Mouse (Mus musculus): ENCODE measurements around the gene Olfr1512.
A peak's percentile ranks its signal among the peaks of the same experiment; 100 is the strongest.
"Not testable (repeated sequence)": the region's sequence is repeated elsewhere in the genome, so short reads cannot be mapped to it uniquely, and the experiment has no call there.

Olfr1512 gene

GRCm38 (mm10) chr14:52379068-52379467 lies at the start of gene Olfr1512:
Olfr1512 (minus strand) TSS chr14:52379168.
- no peak for DNase-seq (ENCODE audit: extremely low spot score)

- no peak for DNase-seq (ENCODE audit: extremely low spot score)
These were observed 48.7 kb upstream of the Olfr1512 start for GRCm38 (mm10) chr14:52427686-52428085.

DNA sequence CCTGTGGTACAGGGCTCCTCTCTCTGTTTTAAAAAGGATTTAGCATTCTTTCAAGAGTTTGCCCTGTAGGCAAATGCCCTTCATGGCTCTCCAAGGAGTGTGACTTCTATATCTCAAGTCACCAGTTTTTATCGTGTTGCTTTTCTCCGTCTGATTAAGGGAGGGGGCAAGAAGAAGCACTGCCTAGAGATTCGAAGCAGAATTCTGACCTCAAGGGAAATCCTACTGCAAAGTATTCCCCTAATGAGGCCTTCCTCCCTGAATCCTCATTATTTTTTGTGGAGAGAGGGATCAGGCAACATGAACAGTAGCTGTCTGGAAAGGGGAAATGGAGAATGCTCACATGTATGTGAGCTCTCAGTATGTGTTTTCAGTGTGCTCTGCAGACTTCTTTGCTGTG lies 35.3 kb upstream of the Olfr1512 start, which contains the start of gene Olfr1510:
TSS of gene Olfr1510 (minus strand) at position 101 of the 400 bp plus-strand sequence.
- no peak for DNase-seq (ENCODE audit: extremely low spot score)

DNA sequence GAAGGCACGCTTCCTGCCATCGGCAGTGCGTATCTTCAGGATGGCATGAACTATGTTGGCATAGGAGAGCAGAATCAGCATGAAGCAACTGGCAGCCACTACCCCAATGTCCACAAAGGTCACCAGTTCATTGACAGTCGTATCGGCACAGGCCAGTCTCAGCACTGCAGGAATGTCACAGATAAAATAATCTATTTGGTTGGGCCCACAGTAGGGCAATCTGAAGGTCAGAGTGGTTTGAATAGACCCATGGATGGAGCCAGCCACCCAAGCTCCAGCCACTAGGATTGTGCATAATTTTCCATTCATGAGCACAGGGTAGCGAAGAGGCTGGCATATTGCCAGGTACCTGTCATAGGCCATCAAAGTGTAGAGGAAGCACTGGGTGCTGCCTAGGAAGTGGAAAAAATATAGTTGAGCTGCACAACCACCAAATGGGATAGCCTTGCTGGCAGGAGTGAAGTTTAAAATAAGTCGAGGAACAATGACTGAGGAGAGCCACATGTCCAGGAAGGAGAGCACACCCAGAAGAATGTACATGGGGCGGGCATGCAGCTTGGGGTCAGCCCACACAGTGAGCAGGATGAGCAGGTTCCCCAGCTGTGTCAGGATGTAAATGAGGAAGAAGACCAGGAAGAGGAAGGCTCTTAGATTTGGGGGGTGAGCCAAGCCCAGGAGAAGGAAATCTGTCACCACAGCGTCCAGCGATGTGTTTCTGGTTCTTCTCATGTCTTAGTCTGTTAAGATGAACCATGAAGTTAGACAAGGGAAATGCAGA lies 31.4 kb upstream of the Olfr1512 start:
- DNase-seq (ENCODE audit: extremely low spot score) = not testable (repeated sequence)

DNA sequence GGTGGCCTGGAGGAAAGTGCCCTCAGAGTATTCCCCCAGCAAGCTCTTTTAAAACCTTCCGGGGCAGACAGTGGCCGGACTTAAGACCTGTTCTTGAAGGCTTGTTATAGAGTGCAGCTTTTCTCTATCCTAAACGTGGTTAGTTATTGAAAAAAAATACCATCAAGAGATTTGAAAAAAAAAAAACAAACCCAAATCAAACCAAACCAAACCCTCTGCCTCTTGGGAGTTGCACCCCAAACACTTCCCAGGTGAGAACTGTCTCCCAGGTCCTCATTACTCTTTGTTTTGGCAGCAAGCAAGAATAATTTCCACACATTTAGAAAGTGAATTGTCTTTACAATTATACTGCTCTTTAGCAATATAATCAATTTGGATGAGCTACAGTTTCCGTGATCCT lies 18.3 kb upstream of the Olfr1512 start, which contains the start of gene Olfr1511:
TSS of gene Olfr1511 (minus strand) at position 101 of the 400 bp plus-strand sequence.
- DNase-seq (ENCODE audit: extremely low spot score) = no peak

- not testable (repeated sequence) for DNase-seq (ENCODE audit: extremely low spot score)
These were observed 11.3 kb upstream of the Olfr1512 start for GRCm38 (mm10) chr14:52390084-52390848.

DNA sequence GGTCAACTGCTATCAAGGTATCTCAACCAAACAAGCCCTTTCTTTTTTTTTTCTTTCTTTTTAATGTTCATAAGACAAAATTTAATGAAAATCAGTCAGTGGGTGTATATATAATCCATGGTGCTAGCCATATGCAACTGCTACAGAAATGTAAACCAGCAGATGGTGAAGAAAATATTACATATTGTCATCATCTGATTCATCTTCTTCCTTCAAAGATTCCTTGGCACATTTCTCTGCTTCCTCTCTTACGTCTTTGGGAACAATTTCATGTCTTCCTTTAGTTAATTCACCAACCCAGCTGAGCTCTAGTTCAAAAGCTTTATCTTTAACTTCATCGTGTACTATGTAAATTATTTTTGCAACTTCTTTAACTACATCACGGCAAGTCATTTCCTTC lies 10.2 kb downstream of the Olfr1512 start:
- DNase-seq (ENCODE audit: extremely low spot score) = no peak

DNA sequence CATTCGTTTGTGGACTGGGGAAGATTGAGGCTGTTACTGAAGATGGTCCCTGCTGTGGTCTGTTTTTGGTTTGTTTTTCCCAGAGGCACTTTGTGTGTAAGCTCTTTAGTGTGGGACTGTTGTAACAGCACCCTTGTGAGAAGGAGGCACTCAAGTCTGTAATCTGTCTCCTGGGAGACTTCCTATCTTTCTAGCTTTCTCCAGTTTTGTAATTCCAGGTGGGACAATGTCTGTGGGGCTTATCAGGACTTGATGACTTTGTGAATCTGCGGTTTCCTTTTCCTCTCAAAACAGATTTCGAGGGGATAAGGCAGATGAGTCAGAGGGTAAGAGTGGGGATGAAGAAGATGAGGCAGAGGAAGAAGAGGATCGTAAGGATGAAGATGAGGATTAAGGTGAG lies 22.7 kb downstream of the Olfr1512 start, which contains the start of gene Olfr1513:
TSS of gene Olfr1513 (minus strand) at position 101 of the 400 bp plus-strand sequence.
- DNase-seq (ENCODE audit: extremely low spot score) = no peak

GRCm38 (mm10) chr14:52339512-52339852 lies 39.5 kb downstream of the Olfr1512 start:
- no peak for DNase-seq (ENCODE audit: extremely low spot score)

DNA sequence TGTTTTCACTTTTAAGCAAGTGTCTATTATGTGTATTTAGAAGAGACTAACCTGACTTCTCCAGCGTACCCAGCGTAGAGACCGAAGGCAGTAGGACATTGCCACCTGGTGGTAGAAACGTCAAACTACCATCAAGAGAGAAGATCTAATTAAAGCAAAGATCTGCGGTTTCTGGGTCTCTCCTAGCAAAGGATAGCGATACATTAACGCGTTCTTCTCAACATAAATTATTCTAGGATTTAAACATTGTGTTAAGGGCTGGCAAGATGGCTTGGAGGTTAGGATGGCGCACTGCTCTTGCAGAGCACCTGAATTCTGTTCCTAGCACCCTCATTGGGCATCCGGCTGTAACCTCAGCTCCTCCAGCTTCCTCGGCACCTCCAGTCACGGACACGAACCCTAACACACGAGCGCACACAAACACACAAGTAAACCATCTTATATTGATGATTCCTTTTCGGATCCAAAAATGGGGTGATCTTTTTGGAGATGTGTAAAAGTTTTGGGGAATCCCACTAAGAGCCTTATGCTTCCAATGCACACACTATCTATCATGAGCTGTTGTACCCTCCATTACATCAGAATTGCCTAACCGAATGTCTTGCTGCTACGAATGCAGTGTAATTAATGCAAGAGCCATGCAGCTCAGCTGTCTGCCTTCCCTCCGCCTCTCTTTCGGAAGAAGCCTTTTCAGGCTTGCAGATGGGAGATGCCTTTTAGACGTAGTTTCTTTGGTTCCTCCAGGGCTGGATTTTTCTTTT lies 40.0 kb downstream of the Olfr1512 start:
- DNase-seq (ENCODE audit: extremely low spot score) = peak; percentile 68

GRCm38 (mm10) chr14:52332171-52332570 lies 46.8 kb downstream of the Olfr1512 start:
- DNase-seq (ENCODE audit: extremely low spot score) = no peak

GRCm38 (mm10) chr14:52331069-52331750 lies 47.8 kb downstream of the Olfr1512 start:
- DNase-seq (ENCODE audit: extremely low spot score) = peak; percentile 55

GRCm38 (mm10) chr14:52327910-52328812 lies 50.8 kb downstream of the Olfr1512 start, which contains the start of gene Sall2:
Sall2 (minus strand) TSS chr14:52328762.
- DNase-seq (ENCODE audit: extremely low spot score) = no peak

DNA sequence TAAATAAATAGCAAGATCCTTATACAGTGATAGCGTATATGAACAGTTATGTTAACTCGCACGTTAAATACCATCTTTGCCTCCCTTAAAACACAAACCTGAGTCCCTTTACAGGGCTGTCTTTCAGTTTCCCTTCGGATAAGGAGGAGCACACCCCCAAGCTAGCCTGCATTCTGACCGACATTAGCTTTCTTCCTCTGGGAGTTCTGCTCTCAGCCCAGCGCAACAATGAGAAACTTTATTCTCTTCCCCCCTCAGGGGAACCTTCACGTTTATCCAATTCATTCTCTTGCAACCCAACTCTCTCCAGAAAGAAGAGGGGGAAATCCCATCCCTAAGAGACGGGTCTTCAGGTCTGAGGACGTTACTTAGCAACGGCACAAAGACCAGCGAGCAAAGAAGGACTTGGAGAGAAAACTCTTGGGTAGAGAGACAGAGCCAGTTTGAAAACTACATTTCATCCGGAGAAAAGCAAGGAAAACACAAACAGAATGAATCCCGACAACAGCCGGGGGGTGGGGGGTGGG lies 51.5 kb downstream of the Olfr1512 start:
- DNase-seq (ENCODE audit: extremely low spot score) = peak; percentile 54

DNA sequence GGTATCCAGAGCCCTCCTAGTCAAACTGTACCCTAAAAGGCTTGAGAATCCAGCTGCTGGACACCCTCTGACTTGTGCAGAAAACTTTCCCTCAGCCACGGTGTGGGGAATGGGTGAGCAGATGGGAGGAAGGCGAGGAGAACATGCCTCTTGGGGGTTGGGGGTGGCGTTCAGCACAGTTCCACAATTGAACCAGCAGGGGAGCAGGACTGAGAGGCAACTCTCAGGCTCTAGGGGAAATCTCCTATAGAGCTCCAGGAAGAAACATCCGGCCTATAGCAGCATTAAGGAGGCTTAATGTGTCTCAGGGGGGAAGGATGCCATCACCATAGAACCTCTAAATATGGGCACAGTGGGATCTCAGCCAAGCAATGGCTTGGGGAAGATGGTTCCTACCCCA lies 53.1 kb downstream of the Olfr1512 start:
- no peak for DNase-seq (ENCODE audit: extremely low spot score)

Measured in embryo, embryonic 9.5 days (tissue).